Mouse (Mus musculus) heart, postnatal 10 days (tissue): Measurements from ENCODE around the gene Rras2. TPM values are rescaled to one million over a fixed set of nuclear protein-coding genes. Genes with fewer than 3 reads are reported as not detected.

ENCODE experiments used
- DNase-seq, 2 experiments: peaks; one replicate each; pipeline ENCODE4 v3.0.0; 2021
- intact Hi-C: fragments of 180-260 bp; cut with DNase I; formaldehyde crosslinking; loops from one replicate; pipeline ENCODE4 v1.15.1; 2025
- total RNA-seq, 2 experiments: library from RNA; stranded (reverse); gene quantifications; 2 replicates each; pipeline ENCODE4 v1.2.3; 2021

The Rras2 gene
- total RNA-seq, 2 experiments from 2014 or later = 50.2 to 66.9 TPM

GRCm38 (mm10) chr7:114114976-114115375, 2.6 kb downstream of the Rras2 start:
- no peak for DNase-seq
- intact Hi-C loops = loop anchor here (5.0 kb wide), 2 partner anchors 48 to 87 kb away; no protein-coding TSS in a partner anchor

DNA sequence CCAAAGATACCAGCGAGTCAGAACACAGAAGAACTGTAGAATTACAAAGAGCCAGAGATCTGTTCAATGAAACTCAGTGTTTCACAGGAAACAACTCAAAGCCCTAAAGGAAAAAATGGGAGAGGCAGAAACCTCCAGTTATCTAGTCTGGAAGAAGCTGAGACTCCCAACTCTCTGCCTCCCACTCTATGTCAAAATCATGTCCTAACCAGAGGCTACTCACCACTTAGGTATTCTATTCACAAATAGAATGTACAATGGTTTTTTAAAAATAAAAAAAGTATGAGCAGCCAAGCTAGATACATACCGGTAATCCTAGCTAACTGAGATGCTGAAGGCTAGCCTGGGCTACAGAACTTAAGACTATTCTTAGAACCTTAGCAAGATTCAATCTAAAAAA, 3.3 kb downstream of the Rras2 start:
- no peak for DNase-seq
- intact Hi-C loops = no loop called here

DNA sequence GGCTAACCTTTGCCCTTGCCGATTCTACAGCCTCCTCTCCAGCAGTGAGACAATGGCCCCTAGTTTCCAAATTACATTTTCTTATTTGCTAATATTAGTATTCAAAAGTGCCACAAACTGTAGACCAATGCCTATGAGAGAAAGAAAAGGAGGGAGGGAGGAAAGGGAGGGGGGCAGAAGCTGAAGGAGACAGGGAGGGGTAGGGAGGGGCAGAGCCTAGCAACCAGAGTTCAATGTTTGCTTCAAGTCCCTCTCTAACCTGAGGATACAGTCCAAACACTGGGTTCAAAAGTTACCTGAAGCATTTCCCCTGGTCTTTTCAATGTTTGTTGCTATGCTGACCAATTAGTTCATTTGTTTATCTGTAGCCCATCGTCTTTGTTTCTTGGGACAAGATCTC, 7.1 kb downstream of the Rras2 start:
- DNase-seq = no peak
- intact Hi-C loops = no loop called here

GRCm38 (mm10) chr7:114105886-114106285, 11.7 kb downstream of the Rras2 start:
- intact Hi-C loops = no loop called here
- no peak for DNase-seq

GRCm38 (mm10) chr7:114103629-114104347, 13.8 kb downstream of the Rras2 start:
- DNase-seq = peak in 1 of 2 experiments; percentile 26
- intact Hi-C loops = loop anchor here (5.0 kb wide), 1 partner anchor 36 kb away; no protein-coding TSS in a partner anchor

DNA sequence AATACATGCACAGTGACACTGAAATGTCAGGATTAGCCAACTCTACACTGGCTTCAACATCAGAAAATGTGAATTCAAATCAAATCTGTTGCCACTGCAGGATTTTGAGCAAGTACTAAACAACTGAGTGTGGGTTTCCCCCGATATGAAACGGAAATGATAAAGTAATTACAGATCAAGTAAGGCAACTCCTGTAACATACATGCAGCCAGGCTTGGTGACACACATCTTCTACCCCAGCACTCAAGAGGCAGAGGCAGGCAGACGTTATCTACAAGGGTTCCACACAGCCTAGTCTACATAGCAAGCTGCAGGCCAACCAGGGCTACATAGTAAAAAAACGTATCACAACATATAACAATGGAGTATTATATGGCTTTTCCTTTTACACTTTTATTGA, 14.4 kb downstream of the Rras2 start:
- intact Hi-C loops = loop anchor here (5.0 kb wide), 1 partner anchor 36 kb away; no protein-coding TSS in a partner anchor
- no peak for DNase-seq

GRCm38 (mm10) chr7:114102609-114103008, 15.0 kb downstream of the Rras2 start:
- DNase-seq = no peak
- intact Hi-C loops = loop anchor here (5.0 kb wide), 1 partner anchor 35 kb away; no protein-coding TSS in a partner anchor

DNA sequence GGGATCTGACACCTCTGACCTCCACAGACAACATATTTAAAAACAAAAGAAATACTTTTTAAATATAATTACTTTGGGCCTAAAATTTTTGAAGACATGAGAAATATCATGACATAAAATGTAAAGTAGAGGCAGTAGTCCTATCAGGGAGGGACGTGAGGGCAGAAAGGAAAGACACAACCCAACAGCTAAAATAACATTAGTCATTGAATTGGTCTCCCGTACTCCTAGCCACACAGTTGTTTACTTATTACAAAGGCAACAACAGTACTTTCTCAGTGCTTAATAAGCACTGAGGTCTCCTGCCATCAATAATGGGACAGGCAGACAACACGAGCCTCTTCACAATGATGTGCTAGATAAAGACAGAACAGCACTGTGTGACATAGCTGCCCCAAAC, 16.2 kb downstream of the Rras2 start:
- no peak for DNase-seq
- intact Hi-C loops = loop anchor here (5.0 kb wide), 1 partner anchor 34 kb away; no protein-coding TSS in a partner anchor

GRCm38 (mm10) chr7:114093548-114094174, 23.9 kb downstream of the Rras2 start:
- intact Hi-C loops = no loop called here
- no peak for DNase-seq

- intact Hi-C loops = no loop called here
- DNase-seq = no peak
These were observed 26.6 kb downstream of the Rras2 start for GRCm38 (mm10) chr7:114090892-114091545.

DNA sequence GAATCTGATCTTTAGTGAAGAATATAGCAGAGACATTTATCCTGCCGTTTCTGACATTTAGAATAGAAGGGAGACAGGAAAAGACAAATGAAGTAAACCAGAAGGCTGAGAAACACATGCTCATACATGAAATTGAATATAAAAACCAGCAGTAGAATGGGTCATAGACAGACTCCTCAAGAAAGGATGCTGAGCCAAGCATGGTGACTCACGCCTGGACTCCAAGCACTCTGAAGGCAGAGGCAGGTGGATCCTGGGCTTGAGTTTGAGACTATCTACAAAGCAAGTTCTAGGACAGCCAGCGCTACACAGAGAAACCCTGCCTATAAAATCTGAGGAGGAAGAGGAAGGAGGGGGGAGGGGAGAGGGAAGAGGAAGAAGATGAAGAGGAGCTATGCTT, 27.4 kb downstream of the Rras2 start:
- intact Hi-C loops = no loop called here
- no peak for DNase-seq

- no peak for DNase-seq
- intact Hi-C loops = no loop called here
These were observed 28.7 kb downstream of the Rras2 start for GRCm38 (mm10) chr7:114088918-114089317.

DNA sequence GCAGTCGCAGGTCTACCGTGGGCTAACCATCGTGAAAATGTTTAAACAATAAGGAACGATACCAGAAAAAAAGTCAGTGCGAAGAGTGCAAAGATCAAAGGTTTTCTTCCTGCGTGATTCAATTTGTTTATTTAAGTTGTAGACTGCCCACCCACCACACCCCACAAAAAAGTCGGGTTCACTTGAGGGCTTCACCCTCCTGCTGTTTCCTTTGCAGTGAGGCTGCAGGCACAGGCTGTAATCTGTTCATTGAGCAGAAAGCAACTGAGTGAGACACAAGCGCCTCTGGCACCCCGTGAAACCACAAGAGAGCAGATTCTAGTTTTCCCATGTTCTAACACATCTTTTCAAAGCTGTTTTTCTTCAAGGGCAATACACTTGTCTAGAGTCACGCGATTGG, 29.6 kb downstream of the Rras2 start:
- DNase-seq = no peak
- intact Hi-C loops = no loop called here

DNA sequence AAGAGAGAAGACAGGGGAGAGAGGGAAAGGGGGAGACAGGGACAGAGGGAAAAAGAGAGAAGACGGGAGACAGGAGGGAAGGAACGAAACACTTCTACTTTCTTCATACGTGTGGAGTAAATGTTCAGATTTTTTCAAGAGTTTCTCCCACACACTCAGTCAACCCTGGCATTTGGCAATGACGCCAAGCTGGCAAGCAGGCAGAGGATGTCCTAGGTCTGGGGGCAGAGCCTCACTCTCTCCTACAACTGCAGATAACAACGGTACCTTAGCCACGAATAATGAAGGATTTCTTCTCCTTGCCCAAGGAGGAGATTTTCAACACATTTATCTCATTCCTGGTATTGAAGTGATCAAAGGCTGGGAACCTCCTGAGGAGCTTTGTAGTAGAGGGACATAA, 30.2 kb downstream of the Rras2 start:
- intact Hi-C loops = no loop called here

DNA sequence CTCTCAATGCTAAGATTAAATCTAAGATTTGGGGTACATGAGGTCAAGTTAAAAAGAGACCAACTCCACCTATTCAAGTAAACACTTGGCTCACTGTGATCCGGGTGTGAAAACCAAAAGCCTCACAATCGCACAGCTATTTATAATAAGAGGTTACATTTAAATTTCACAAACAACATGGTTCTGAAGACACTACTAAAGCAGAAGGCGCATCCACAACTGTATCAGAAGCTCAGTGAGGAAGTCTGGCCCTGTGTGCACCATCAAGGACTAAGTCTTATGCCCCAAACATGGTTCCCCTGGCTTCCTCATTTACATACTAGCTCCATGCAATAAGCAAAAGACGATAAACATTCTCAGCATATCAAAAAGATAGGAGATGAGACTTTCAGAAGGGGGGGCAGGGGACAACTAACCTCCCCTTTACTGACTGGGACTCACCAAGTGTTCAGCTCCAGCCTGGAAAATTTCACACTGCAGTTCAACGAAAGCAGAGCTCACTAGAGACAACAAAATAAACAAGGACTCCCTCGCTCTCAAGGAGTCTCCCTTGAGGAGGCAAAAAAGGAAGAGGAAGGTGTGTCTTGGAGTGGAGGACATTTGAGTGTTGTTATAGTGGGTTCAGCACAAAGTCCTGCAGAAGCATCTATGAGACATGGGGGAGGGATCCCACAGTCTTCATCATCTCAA, 31.4 kb downstream of the Rras2 start:
- intact Hi-C loops = no loop called here
- no peak for DNase-seq

More for the DNA sequence above, 30.2 kb downstream of the Rras2 start:
- DNase-seq = no peak

- no peak for DNase-seq
- intact Hi-C loops = no loop called here
These were observed 33.8 kb downstream of the Rras2 start for GRCm38 (mm10) chr7:114083760-114084159.

- no peak for DNase-seq
- intact Hi-C loops = no loop called here
These were observed 34.5 kb downstream of the Rras2 start for GRCm38 (mm10) chr7:114083088-114083487.

- intact Hi-C loops = no loop called here
- DNase-seq = no peak
These were observed 35.8 kb downstream of the Rras2 start for GRCm38 (mm10) chr7:114081633-114082420.

- DNase-seq = no peak
- intact Hi-C loops = no loop called here
These were observed 37.3 kb downstream of the Rras2 start for GRCm38 (mm10) chr7:114080250-114080649.

DNA sequence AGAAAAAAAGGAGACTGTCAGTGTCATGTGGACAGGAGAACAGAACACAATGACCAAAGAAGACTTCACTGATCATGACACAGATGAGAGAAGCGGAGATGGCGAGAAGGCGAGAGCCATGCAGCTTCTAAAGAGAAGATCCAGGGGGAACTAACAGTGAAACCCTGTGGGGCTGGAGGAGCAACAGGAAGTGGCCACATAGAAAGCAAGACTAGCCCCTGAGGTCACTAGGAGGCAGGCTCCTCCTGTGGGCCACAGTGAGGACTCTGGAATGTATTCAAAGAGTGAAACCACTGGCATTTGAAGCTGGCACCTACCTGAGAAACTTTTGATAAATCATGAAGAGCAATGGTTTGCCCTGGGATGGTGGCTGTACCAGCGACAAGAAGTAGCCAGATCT, 38.2 kb downstream of the Rras2 start:
- no peak for DNase-seq
- intact Hi-C loops = no loop called here
